Mouse (Mus musculus) neural tube, embryonic 11.5 days (tissue): ENCODE data around the gene Csnk2a2. TPM values are rescaled to one million over a fixed set of nuclear protein-coding genes. Genes with fewer than 3 reads are reported as not detected.

ENCODE experiments used
- ATAC-seq: fragments of 200-750 bp; cut with Nextera tagmentation; 2 replicates; pipeline ENCODE4 v1.8.0; 2017; ENCODE audit warnings: moderate number of reproducible peaks, mild to moderate bottlenecking, moderate TSS enrichment, moderate library complexity; ENCODE audit not compliant: insufficient read depth, low FRiP score, low TSS enrichment
- DNase-seq: peaks from one replicate; pipeline ENCODE4 v3.0.0-alpha.2; 2015; ENCODE audit warnings: low spot score
- H3K27ac ChIP-seq: fragments of 300-500 bp; sonication (generic); 2 replicates; pipeline ENCODE4 v1.5.1; 2014; ENCODE audit warnings: low read depth, mild to moderate bottlenecking, low read length
- H3K27me3 ChIP-seq: fragments of 300-500 bp; sonication (generic); 2 replicates; pipeline ENCODE4 v1.6.1; 2014; ENCODE audit warnings: mild to moderate bottlenecking, low read length, mixed read lengths; ENCODE audit not compliant: control insufficient read depth, insufficient read depth
- H3K36me3 ChIP-seq: fragments of 300-500 bp; sonication (generic); 2 replicates; pipeline ENCODE4 v1.6.1; 2014; ENCODE audit warnings: mild to moderate bottlenecking, low read length, moderate library complexity, mixed read lengths; ENCODE audit not compliant: control insufficient read depth, insufficient read depth
- H3K4me1 ChIP-seq: fragments of 300-500 bp; sonication (generic); 2 replicates; pipeline ENCODE4 v1.6.1; 2014; ENCODE audit warnings: low read length, mixed read lengths; ENCODE audit not compliant: control insufficient read depth, insufficient read depth
- H3K4me2 ChIP-seq: fragments of 300-500 bp; sonication (generic); 2 replicates; pipeline ENCODE4 v1.6.1; 2014; ENCODE audit warnings: low read depth, mild to moderate bottlenecking, moderate library complexity
- H3K4me3 ChIP-seq: fragments of 300-500 bp; sonication (generic); 2 replicates; pipeline ENCODE4 v1.5.1; 2014; ENCODE audit warnings: low read depth, low read length
- H3K9ac ChIP-seq: fragments of 300-500 bp; sonication (generic); 2 replicates; pipeline ENCODE4 v1.6.1; 2014; ENCODE audit warnings: mild to moderate bottlenecking, low read length
- H3K9me3 ChIP-seq: fragments of 300-500 bp; sonication (generic); 2 replicates; pipeline ENCODE4 v1.6.1; 2016; ENCODE audit warnings: low read length; ENCODE audit not compliant: control insufficient read depth
- WGBS: fragments of 180-500 bp; shearing (Covaris S2); extraction: QIAGEN DNeasy Blood & Tissue Kit; methylation state at CpG from one replicate; pipeline ENCODE4 v1.1.7; 2014; 5-methylcytosine and 5-hydroxymethylcytosine counted together
- polyA plus RNA-seq: library from polyadenylated mRNA; unstranded; fragments of >200 nt; fragmentation: Nextera tagmentation; extraction: Ambion mirVana; gene quantifications from 2 replicates; pipeline ENCODE4 v1.2.1, GENCODE M21; 2014

Gene Csnk2a2
- polyA plus RNA-seq, 1 experiment from 2014 or later = 18.3 TPM

- Histone ChIP-seq H3K9me3 (no peaks in the 10 kb centered on the region), H3K27ac (no peak overlapping the region), H3K9ac (no peak overlapping the region), H3K4me3 (no peak overlapping the region), H3K36me3 (no peaks in the 10 kb centered on the region), H3K4me2 (no peak overlapping the region), H3K4me1 (no peaks in the 10 kb centered on the region), H3K27me3 (no peaks in the 10 kb centered on the region)
- no peak for ATAC-seq
- DNase-seq = no peak
- 59% methylated on average over 4 of the region's 4 CpGs for WGBS
Observed at GRCm38 (mm10) chr8:95512257-95512656, 22.4 kb upstream of the Csnk2a2 start.

GRCm38 (mm10) chr8:95506245-95506644 is 16.4 kb upstream of the Csnk2a2 start:
- H3K9me3 ChIP-seq = no peaks in the 10 kb centered on the region
- no peaks in the 10 kb centered on the region for H3K4me1 ChIP-seq
- 76% methylated on average over 5 of the region's 5 CpGs for WGBS
- H3K27me3 ChIP-seq = no peaks in the 10 kb centered on the region
- H3K9ac ChIP-seq = no peak overlapping the region
- no peak for ATAC-seq
- H3K4me3 ChIP-seq = no peak overlapping the region
- H3K36me3 ChIP-seq = no peaks in the 10 kb centered on the region
- no peak overlapping the region for H3K4me2 ChIP-seq
- no peak overlapping the region for H3K27ac ChIP-seq
- no peak for DNase-seq

GRCm38 (mm10) chr8:95505606-95506005 is 15.8 kb upstream of the Csnk2a2 start:
- DNase-seq (no peak), ATAC-seq (no peak)
- no peak overlapping the region for H3K9ac ChIP-seq
- no peaks in the 10 kb centered on the region for H3K27me3 ChIP-seq
- H3K4me1 ChIP-seq = no peaks in the 10 kb centered on the region
- no peak overlapping the region for H3K4me2 ChIP-seq
- no peak overlapping the region for H3K4me3 ChIP-seq
- H3K27ac ChIP-seq = no peak overlapping the region
- 87% methylated on average over 3 of the region's 3 CpGs for WGBS
- no peaks in the 10 kb centered on the region for H3K36me3 ChIP-seq
- no peaks in the 10 kb centered on the region for H3K9me3 ChIP-seq

- H3K4me3 ChIP-seq = no peak overlapping the region
- no peak overlapping the region for H3K4me2 ChIP-seq
- H3K9me3 ChIP-seq = no peaks in the 10 kb centered on the region
- ATAC-seq = no peak
- DNase-seq = no peak
- H3K27me3 ChIP-seq = no peaks in the 10 kb centered on the region
- no peak overlapping the region for H3K27ac ChIP-seq
- H3K9ac ChIP-seq = no peak overlapping the region
- 65% methylated on average over 5 of the region's 5 CpGs for WGBS
- H3K36me3 ChIP-seq = no peaks in the 10 kb centered on the region
- no peaks in the 10 kb centered on the region for H3K4me1 ChIP-seq
Observed at GRCm38 (mm10) chr8:95504835-95505234, 15.0 kb upstream of the Csnk2a2 start.

- Histone ChIP-seq H3K4me1 (no peaks in the 10 kb centered on the region), H3K9ac (no peak overlapping the region), H3K4me3 (no peak overlapping the region), H3K9me3 (no peaks in the 10 kb centered on the region), H3K27ac (no peak overlapping the region), H3K36me3 (no peaks in the 10 kb centered on the region), H3K27me3 (no peaks in the 10 kb centered on the region), H3K4me2 (no peak overlapping the region)
- ATAC-seq = no peak
- WGBS = 85% methylated on average over 7 of the region's 7 CpGs
- no peak for DNase-seq
Observed at GRCm38 (mm10) chr8:95502431-95502830, 12.6 kb upstream of the Csnk2a2 start.

GRCm38 (mm10) chr8:95500436-95500835 is 10.6 kb upstream of the Csnk2a2 start:
- no peaks in the 10 kb centered on the region for H3K27me3 ChIP-seq
- no peaks in the 10 kb centered on the region for H3K4me1 ChIP-seq
- no peak overlapping the region for H3K9ac ChIP-seq
- H3K9me3 ChIP-seq = no peaks in the 10 kb centered on the region
- H3K4me2 ChIP-seq = no peak overlapping the region
- no peak overlapping the region for H3K4me3 ChIP-seq
- H3K36me3 ChIP-seq = no peaks in the 10 kb centered on the region
- no peak for ATAC-seq
- no peak overlapping the region for H3K27ac ChIP-seq
- WGBS = 96% methylated on average over 5 of the region's 5 CpGs
- DNase-seq = no peak

- 76% methylated on average over 4 of the region's 4 CpGs for WGBS
- H3K9me3 ChIP-seq = no peaks in the 10 kb centered on the region
- no peak overlapping the region for H3K4me3 ChIP-seq
- no peak overlapping the region for H3K4me2 ChIP-seq
- H3K9ac ChIP-seq = no peak overlapping the region
- H3K36me3 ChIP-seq = no peaks in the 10 kb centered on the region
- no peaks in the 10 kb centered on the region for H3K27me3 ChIP-seq
- no peak for DNase-seq
- ATAC-seq = no peak
- H3K4me1 ChIP-seq = no peaks in the 10 kb centered on the region
- no peak overlapping the region for H3K27ac ChIP-seq
Observed at GRCm38 (mm10) chr8:95499266-95500064, 9.6 kb upstream of the Csnk2a2 start.

- DNase-seq = no peak
- H3K9ac ChIP-seq = no peak overlapping the region
- WGBS = 80% methylated on average over 3 of the region's 3 CpGs
- H3K27ac ChIP-seq = no peak overlapping the region
- no peak overlapping the region for H3K4me3 ChIP-seq
- no peak for ATAC-seq
- no peaks in the 10 kb centered on the region for H3K9me3 ChIP-seq
- no peak overlapping the region for H3K4me2 ChIP-seq
- no peaks in the 10 kb centered on the region for H3K36me3 ChIP-seq
- H3K4me1 ChIP-seq = no peaks in the 10 kb centered on the region
- H3K27me3 ChIP-seq = no peaks in the 10 kb centered on the region
Observed at GRCm38 (mm10) chr8:95497821-95498220, 8.0 kb upstream of the Csnk2a2 start.

- Histone ChIP-seq H3K4me2 (no peak overlapping the region), H3K9me3 (no peaks in the 10 kb centered on the region), H3K36me3 (no peaks in the 10 kb centered on the region), H3K27me3 (no peaks in the 10 kb centered on the region), H3K4me1 (no peaks in the 10 kb centered on the region), H3K27ac (no peak overlapping the region), H3K4me3 (no peak overlapping the region), H3K9ac (no peak overlapping the region)
- WGBS = 61% methylated on average over 3 of the region's 3 CpGs
- no peak for ATAC-seq
- no peak for DNase-seq
Observed at GRCm38 (mm10) chr8:95496420-95496819, 6.6 kb upstream of the Csnk2a2 start.
